Mouse (Mus musculus) thymus, adult 2 months (tissue): ENCODE results near the gene Gm11492.

ENCODE experiments used
- CTCF ChIP-seq: fragments of 200-500 bp; IDR thresholded peaks from 2 replicates; pipeline ENCODE4 v1.5.1; 2012; ENCODE audit warnings: mild to moderate bottlenecking, control low read depth, low read length, moderate library complexity, borderline replicate concordance; ENCODE audit not compliant: control insufficient read depth, poor library complexity, insufficient read depth; ENCODE audit errors: extremely low read depth
- POLR2A ChIP-seq: fragments of 200-500 bp; IDR thresholded peaks from 2 replicates; pipeline ENCODE4 v1.6.1; 2012; ENCODE audit warnings: mild to moderate bottlenecking, low read length, control low read depth, moderate library complexity; ENCODE audit not compliant: control insufficient read depth, poor library complexity, insufficient read depth; ENCODE audit errors: extremely low read depth

DNA sequence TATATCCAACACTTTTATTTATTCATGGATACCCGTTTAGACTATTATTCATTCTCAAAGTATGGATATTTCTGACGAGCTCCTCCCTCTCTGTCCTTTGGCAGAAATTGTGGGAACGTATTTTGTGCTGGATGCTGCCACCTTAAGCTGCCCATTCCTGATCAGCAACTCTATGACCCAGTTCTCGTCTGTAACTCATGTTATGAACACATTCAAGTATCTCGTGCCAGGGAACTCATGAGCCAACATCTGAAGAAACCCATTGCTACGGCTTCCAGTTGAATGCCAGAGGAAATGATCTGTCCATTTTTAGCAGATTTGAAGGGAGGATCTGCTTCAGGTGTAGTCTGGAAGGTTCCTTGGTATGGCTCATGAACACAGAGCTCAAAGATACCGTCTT lies 47.5 kb downstream of the Gm11492 start:
- no peak for TF ChIP-seq CTCF
- no peak for TF ChIP-seq POLR2A
